Mouse (Mus musculus) layer of hippocampus, adult 6 months (tissue): Measurements from ENCODE around the gene Gm5105. TPM values are rescaled to one million over a fixed set of nuclear protein-coding genes. Genes with fewer than 3 reads are reported as not detected.

Experiments
- long read RNA-seq, 2 experiments: library from polyadenylated mRNA; unstranded; transcript quantifications; one replicate each; pipeline ENCODE4 v2.0.0; 2019 to 2020
- polyA plus RNA-seq: library from polyadenylated mRNA; unstranded; fragments of <200 nt; fragmentation: Nextera tagmentation; gene quantifications from 2 replicates; pipeline ENCODE4 v1.2.3, GENCODE M21; 2021

The Gm5105 gene
- polyA plus RNA-seq, result 0.09 and 0.14 TPM in 2 replicates
- long read RNA-seq, experiment 1, result 0 reads
- long read RNA-seq, experiment 2, result 0 reads

GRCm38 (mm10) chr3:138067288-138067687, at the start of gene Gm5105:
Gene Gm5105 (minus strand): TSS chr3:138067388.

GRCm38 (mm10) chr3:138064732-138065645, 2.2 kb downstream of the Gm5105 start, which contains the start of gene 1110002E22Rik:
Gene 1110002E22Rik (plus strand): TSS chr3:138065052.

Other genes starting within 250 kb of the Gm5105 start
- gene H2afz, start 202.9 kb downstream of the Gm5105 start, polyA plus RNA-seq, result 697 and 714 TPM in 2 replicates
- gene Dnajb14, start 199.7 kb downstream of the Gm5105 start, polyA plus RNA-seq, result 11.4 and 13.9 TPM in 2 replicates
- 107 and 110 TPM in 2 replicates for gene Lamtor3, start 148.9 kb downstream of the Gm5105 start, polyA plus RNA-seq
- gene Dapp1, start 85.8 kb downstream of the Gm5105 start, polyA plus RNA-seq, result 4.1 and 5.3 TPM in 2 replicates
- gene 1110002E22Rik, start 2.3 kb downstream of the Gm5105 start, polyA plus RNA-seq, result 0.18 and 0.20 TPM in 2 replicates
- gene Trmt10a, start 76.1 kb upstream of the Gm5105 start, polyA plus RNA-seq, result 7.9 and 9.4 TPM in 2 replicates
- 4.2 and 5.4 TPM in 2 replicates for gene Mttp, start 77.6 kb upstream of the Gm5105 start, polyA plus RNA-seq
- gene 4930579F01Rik, start 126.4 kb upstream of the Gm5105 start, polyA plus RNA-seq, result not detected in 2 replicates
- gene Adh7, start 150.4 kb upstream of the Gm5105 start, polyA plus RNA-seq, result 0.04 TPM in 1 of 2 replicates, not detected in the other
- gene Adh1, start 193.6 kb upstream of the Gm5105 start, polyA plus RNA-seq, result 0.30 and 0.70 TPM in 2 replicates
- gene Adh6a, start 245.9 kb upstream of the Gm5105 start, polyA plus RNA-seq, result not detected in 2 replicates